Mouse (Mus musculus) hindbrain, embryonic 11.5 days (tissue): ENCODE data around the gene Tubb2b. TPM values are rescaled to one million over a fixed set of nuclear protein-coding genes. Genes with fewer than 3 reads are reported as not detected.
A peak's percentile ranks its signal among the peaks of the same experiment; 100 is the strongest.

Experiments used
- ATAC-seq: fragments of 200-750 bp; cut with Nextera tagmentation; 2 replicates; pipeline ENCODE4 v1.8.0; 2017; ENCODE audit warnings: mild to moderate bottlenecking, moderate TSS enrichment, moderate library complexity; ENCODE audit not compliant: low FRiP score
- DNase-seq: peaks from one replicate; pipeline ENCODE4 v3.0.0-alpha.2; 2015; ENCODE audit warnings: low spot score
- H3K27ac ChIP-seq: fragments of 300-500 bp; sonication (generic); 2 replicates; pipeline ENCODE4 v1.5.1; 2014; ENCODE audit warnings: mild to moderate bottlenecking, low read depth, low read length
- H3K27me3 ChIP-seq: fragments of 300-500 bp; sonication (generic); 2 replicates; pipeline ENCODE4 v1.6.1; 2014; ENCODE audit warnings: mild to moderate bottlenecking, low read length, moderate library complexity, mixed read lengths; ENCODE audit not compliant: control insufficient read depth, insufficient read depth
- H3K36me3 ChIP-seq: fragments of 300-500 bp; sonication (generic); 2 replicates; pipeline ENCODE4 v1.6.1; 2014; ENCODE audit warnings: mild to moderate bottlenecking, low read length, moderate library complexity, mixed read lengths; ENCODE audit not compliant: control insufficient read depth, insufficient read depth
- H3K4me1 ChIP-seq: fragments of 300-500 bp; sonication (generic); replicated peaks from 2 replicates; pipeline ENCODE4 v1.6.1; 2014; ENCODE audit warnings: low read length, mixed read lengths; ENCODE audit not compliant: control insufficient read depth, insufficient read depth
- H3K4me2 ChIP-seq: fragments of 300-500 bp; sonication (generic); replicated peaks from 2 replicates; pipeline ENCODE4 v1.6.1; 2014; ENCODE audit warnings: mild to moderate bottlenecking, low read depth, low read length
- H3K4me3 ChIP-seq: fragments of 300-500 bp; sonication (generic); 2 replicates; pipeline ENCODE4 v1.5.1; 2014; ENCODE audit warnings: low read depth, low read length
- H3K9ac ChIP-seq: fragments of 300-500 bp; sonication (generic); 2 replicates; pipeline ENCODE4 v1.6.1; 2014; ENCODE audit warnings: low read depth, low read length
- H3K9me3 ChIP-seq: fragments of 300-500 bp; sonication (generic); 2 replicates; pipeline ENCODE4 v1.6.1; 2016; ENCODE audit warnings: low read length; ENCODE audit not compliant: control insufficient read depth
- WGBS: fragments of 180-500 bp; shearing (Covaris S2); extraction: QIAGEN DNeasy Blood & Tissue Kit; methylation state at CpG from one replicate; pipeline ENCODE4 v1.1.7; 2014; 5-methylcytosine and 5-hydroxymethylcytosine counted together
- polyA plus RNA-seq: library from polyadenylated mRNA; unstranded; fragments of >200 nt; fragmentation: Nextera tagmentation; extraction: Ambion mirVana; gene quantifications from 2 replicates; pipeline ENCODE4 v1.2.1, GENCODE M21; 2014

Tubb2b gene
- polyA plus RNA-seq, 1 experiment from 2014 or later, result 318 TPM

- Histone ChIP-seq H3K4me1 (peaks cover 12% of the 10 kb centered on the region), H3K36me3 (no peaks in the 10 kb centered on the region), H3K4me3 (peak overlapping the region; percentile 63), H3K9me3 (no peaks in the 10 kb centered on the region), H3K27ac (peak overlapping the region; percentile 100), H3K9ac (peak overlapping the region; percentile 81), H3K27me3 (no peaks in the 10 kb centered on the region), H3K4me2 (peak overlapping the region; percentile 60)
- ATAC-seq (peak; percentile 71), DNase-seq (peak; percentile 90)
- WGBS, result under 1% methylated on average over 24 of the region's 24 CpGs
Measured at GRCm38 (mm10) chr13:34131011-34131707, 893 bp upstream of the Tubb2b start.

DNA sequence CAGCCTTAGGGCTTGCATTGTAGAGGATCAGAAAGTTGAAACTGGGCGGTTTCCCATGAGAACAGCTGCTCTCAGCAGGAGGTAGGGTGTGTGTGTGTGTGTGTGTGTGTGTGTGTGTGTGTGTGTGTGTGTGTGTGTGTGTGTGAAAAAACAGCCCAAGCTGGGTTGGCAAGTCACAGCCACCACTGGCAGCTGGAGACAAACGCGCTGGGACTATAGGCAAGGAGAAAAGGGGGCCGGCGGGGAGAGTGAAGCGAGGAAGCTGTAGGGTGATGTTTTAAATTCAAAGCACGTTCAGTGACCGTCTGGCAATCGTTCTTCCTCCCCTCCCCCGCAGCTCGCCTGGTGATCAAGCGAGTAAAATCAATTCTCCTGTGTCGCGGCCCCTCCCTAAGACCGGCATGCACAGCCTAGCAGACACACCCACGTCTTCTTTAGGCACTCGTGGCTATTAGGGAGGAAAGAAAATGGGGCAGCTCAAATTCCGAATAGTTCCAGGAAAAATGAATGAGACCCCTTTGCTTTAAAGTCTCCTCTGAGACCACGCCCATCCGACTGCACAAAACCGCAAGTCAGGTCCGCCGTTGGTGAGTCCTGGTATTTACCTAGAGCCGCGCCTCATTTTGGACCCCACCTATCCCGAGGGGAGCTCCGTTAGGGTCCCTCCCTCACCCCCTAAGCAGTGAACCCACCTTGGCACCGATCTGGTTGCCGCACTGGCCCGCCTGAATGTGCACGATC lies 611 bp downstream of the Tubb2b start:
- WGBS, result under 1% methylated on average over 31 of the region's 31 CpGs

DNA sequence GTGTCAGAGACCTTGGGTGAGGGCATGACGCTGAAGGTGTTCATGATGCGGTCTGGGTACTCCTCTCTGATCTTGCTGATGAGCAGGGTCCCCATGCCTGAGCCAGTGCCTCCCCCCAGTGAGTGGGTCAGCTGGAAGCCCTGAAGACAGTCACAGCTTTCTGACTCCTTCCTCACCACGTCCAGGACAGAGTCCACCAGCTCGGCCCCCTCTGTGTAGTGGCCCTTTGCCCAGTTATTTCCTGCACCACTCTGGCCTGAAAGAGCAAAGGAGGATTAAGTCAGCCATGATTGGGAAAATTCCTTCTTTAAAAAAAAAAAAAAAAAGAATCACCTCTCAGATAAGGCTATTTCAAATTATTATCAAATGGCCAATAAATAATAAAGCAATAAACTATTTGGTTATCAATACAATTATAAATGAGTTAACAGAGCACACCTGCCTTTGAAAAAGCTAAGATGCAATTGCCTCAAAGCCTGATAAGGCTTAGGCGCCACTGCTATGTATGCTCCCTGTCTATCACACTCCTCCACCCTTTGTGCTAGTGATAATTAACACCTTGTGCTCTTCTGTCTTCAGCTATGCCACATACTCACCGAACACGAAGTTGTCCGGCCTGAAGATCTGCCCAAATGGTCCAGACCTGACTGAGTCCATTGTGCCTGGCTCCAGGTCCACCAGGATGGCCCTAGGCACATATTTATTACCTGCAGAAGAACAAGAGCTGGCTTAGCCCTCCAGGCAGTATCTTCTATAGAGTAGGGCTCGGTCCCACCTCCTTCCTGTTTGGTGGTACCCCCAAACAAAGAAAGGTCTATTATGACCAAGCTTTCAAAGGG lies 1.8 kb downstream of the Tubb2b start:
- H3K27ac ChIP-seq, result peak overlapping the region; percentile 24
- ATAC-seq (no peak), DNase-seq (peak; percentile 28)
- H3K27me3 ChIP-seq, result no peaks in the 10 kb centered on the region
- peak overlapping the region; percentile 81 for H3K9ac ChIP-seq
- H3K4me1 ChIP-seq, result peaks cover 8% of the 10 kb centered on the region
- peak overlapping the region; percentile 60 for H3K4me2 ChIP-seq
- H3K36me3 ChIP-seq, result no peaks in the 10 kb centered on the region
- no peaks in the 10 kb centered on the region for H3K9me3 ChIP-seq
- H3K4me3 ChIP-seq, result peak overlapping the region; percentile 63
- WGBS, result 45% methylated on average over 7 of the region's 9 CpGs

More for the DNA sequence above, 611 bp downstream of the Tubb2b start:
- peak; percentile 18; the same call in 1 of the 2 replicates for ATAC-seq
- H3K27me3 ChIP-seq, result no peaks in the 10 kb centered on the region
- peak; percentile 87 for DNase-seq
- peaks cover 12% of the 10 kb centered on the region for H3K4me1 ChIP-seq
- H3K9me3 ChIP-seq, result no peaks in the 10 kb centered on the region
- peak overlapping the region; percentile 100 for H3K27ac ChIP-seq
- peak overlapping the region; percentile 81 for H3K9ac ChIP-seq
- no peaks in the 10 kb centered on the region for H3K36me3 ChIP-seq
- peak overlapping the region; percentile 60 for H3K4me2 ChIP-seq
- H3K4me3 ChIP-seq, result peak overlapping the region; percentile 63

- peak overlapping the region; percentile 62 for H3K4me2 ChIP-seq
- H3K4me1 ChIP-seq, result no peaks in the 10 kb centered on the region
- peak overlapping the region; percentile 32 for H3K4me3 ChIP-seq
- ATAC-seq (no peak), DNase-seq (no peak)
- no peaks in the 10 kb centered on the region for H3K36me3 ChIP-seq
- H3K27ac ChIP-seq, result no peak overlapping the region
- H3K9me3 ChIP-seq, result no peaks in the 10 kb centered on the region
- peak overlapping the region; percentile 27; the same call in 1 of the 2 replicates for H3K9ac ChIP-seq
- no peaks in the 10 kb centered on the region for H3K27me3 ChIP-seq
- WGBS, result 73% methylated on average over 4 of the region's 4 CpGs
Measured at GRCm38 (mm10) chr13:34125711-34126110, 4.6 kb downstream of the Tubb2b start.

GRCm38 (mm10) chr13:34120536-34120935 lies 9.7 kb downstream of the Tubb2b start:
- 99% methylated on average over 2 of the region's 2 CpGs for WGBS
- Histone ChIP-seq H3K9me3 (no peaks in the 10 kb centered on the region), H3K4me2 (no peak overlapping the region), H3K4me3 (no peak overlapping the region), H3K9ac (no peak overlapping the region), H3K27ac (no peak overlapping the region), H3K36me3 (no peaks in the 10 kb centered on the region), H3K27me3 (no peaks in the 10 kb centered on the region), H3K4me1 (no peaks in the 10 kb centered on the region)
- DNase-seq, result no peak
- no peak for ATAC-seq

- H3K27me3 ChIP-seq, result no peaks in the 10 kb centered on the region
- no peaks in the 10 kb centered on the region for H3K4me1 ChIP-seq
- DNase-seq (no peak), ATAC-seq (no peak)
- no peak overlapping the region for H3K4me3 ChIP-seq
- H3K27ac ChIP-seq, result no peak overlapping the region
- H3K36me3 ChIP-seq, result no peaks in the 10 kb centered on the region
- WGBS, result 80% methylated on average over 4 of the region's 4 CpGs
- H3K9ac ChIP-seq, result no peak overlapping the region
- H3K9me3 ChIP-seq, result no peaks in the 10 kb centered on the region
- H3K4me2 ChIP-seq, result no peak overlapping the region
Measured at GRCm38 (mm10) chr13:34119406-34119805, 10.9 kb downstream of the Tubb2b start.

DNA sequence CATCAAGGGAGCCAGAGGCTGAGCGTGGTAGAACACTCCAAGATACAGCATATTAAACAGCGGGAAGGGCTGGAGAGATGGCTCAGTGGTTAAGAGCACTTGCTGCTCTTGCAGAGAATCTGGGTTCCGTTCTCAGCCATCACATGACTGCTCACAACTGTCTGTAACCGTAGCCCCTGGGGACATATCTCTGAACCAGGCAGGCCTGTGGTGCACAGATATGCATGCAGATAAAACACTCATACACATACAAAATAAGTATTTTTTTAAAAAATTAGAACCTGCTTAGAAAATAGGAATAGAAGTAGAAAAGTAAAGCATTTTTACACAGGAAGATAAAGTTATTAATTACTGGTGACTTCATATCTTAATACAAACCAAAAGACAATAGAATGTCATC lies 11.4 kb downstream of the Tubb2b start:
- H3K9me3 ChIP-seq, result no peaks in the 10 kb centered on the region
- H3K4me3 ChIP-seq, result no peak overlapping the region
- H3K27ac ChIP-seq, result no peak overlapping the region
- H3K4me1 ChIP-seq, result no peaks in the 10 kb centered on the region
- H3K4me2 ChIP-seq, result no peak overlapping the region
- 82% methylated on average over 4 of the region's 4 CpGs for WGBS
- DNase-seq (no peak), ATAC-seq (no peak)
- H3K36me3 ChIP-seq, result no peaks in the 10 kb centered on the region
- no peaks in the 10 kb centered on the region for H3K27me3 ChIP-seq
- no peak overlapping the region for H3K9ac ChIP-seq

- no peak for ATAC-seq
- Histone ChIP-seq H3K4me1 (no peaks in the 10 kb centered on the region), H3K27me3 (no peaks in the 10 kb centered on the region), H3K4me2 (no peak overlapping the region), H3K9me3 (no peaks in the 10 kb centered on the region), H3K27ac (no peak overlapping the region), H3K9ac (no peak overlapping the region), H3K36me3 (no peaks in the 10 kb centered on the region), H3K4me3 (no peak overlapping the region)
- 73% methylated on average over 6 of the region's 6 CpGs for WGBS
- DNase-seq, result no peak
Measured at GRCm38 (mm10) chr13:34116508-34116907, 13.8 kb downstream of the Tubb2b start.
